Mouse (Mus musculus) lung, embryonic 15.5 days (tissue): ENCODE data around the gene Dohh. TPM values are rescaled to one million over a fixed set of nuclear protein-coding genes. Genes with fewer than 3 reads are reported as not detected.

Source experiments
- ATAC-seq: fragments of 200-750 bp; cut with Nextera tagmentation; 2 replicates; pipeline ENCODE4 v1.8.0; 2017; ENCODE audit warnings: moderate number of reproducible peaks, borderline replicate concordance; ENCODE audit not compliant: low FRiP score, low TSS enrichment; ENCODE audit errors: extremely low read depth
- H3K27ac ChIP-seq: fragments of 300-500 bp; sonication (generic); 2 replicates; pipeline ENCODE4 v1.5.1; 2015; ENCODE audit warnings: moderate library complexity, mild to moderate bottlenecking, inconsistent platforms
- H3K27me3 ChIP-seq: fragments of 300-500 bp; sonication (generic); 2 replicates; pipeline ENCODE4 v1.6.1; 2015; ENCODE audit warnings: inconsistent platforms
- H3K36me3 ChIP-seq: fragments of 300-500 bp; sonication (generic); 2 replicates; pipeline ENCODE4 v1.6.1; 2015; ENCODE audit warnings: inconsistent platforms
- H3K4me1 ChIP-seq: fragments of 300-500 bp; sonication (generic); 2 replicates; pipeline ENCODE4 v1.6.1; 2015; ENCODE audit warnings: inconsistent platforms
- H3K4me2 ChIP-seq: fragments of 300-500 bp; sonication (generic); 2 replicates; pipeline ENCODE4 v1.6.1; 2015; ENCODE audit warnings: inconsistent platforms, mild to moderate bottlenecking, moderate library complexity
- H3K4me3 ChIP-seq: fragments of 300-500 bp; sonication (generic); 2 replicates; pipeline ENCODE4 v1.5.1; 2015; ENCODE audit warnings: mild to moderate bottlenecking, inconsistent platforms
- H3K9ac ChIP-seq: fragments of 300-500 bp; sonication (generic); 2 replicates; pipeline ENCODE4 v1.6.1; 2015; ENCODE audit warnings: inconsistent platforms
- H3K9me3 ChIP-seq: fragments of 300-500 bp; sonication (generic); 2 replicates; pipeline ENCODE4 v1.6.1; 2016; ENCODE audit warnings: inconsistent platforms
- WGBS: fragments of 180-500 bp; shearing (Covaris S2); methylation state at CpG from one replicate; pipeline ENCODE4 v1.1.7; 2015; 5-methylcytosine and 5-hydroxymethylcytosine counted together
- polyA plus RNA-seq: library from polyadenylated mRNA; unstranded; fragments of >200 nt; fragmentation: Nextera tagmentation; extraction: Ambion mirVana; gene quantifications from 2 replicates; pipeline ENCODE4 v1.2.1, GENCODE M21; 2015

Gene Dohh
- polyA plus RNA-seq, 1 experiment from 2014 or later: 75.9 TPM

GRCm38 (mm10) chr10:81424246-81425051 is 40.2 kb downstream of the Dohh start:
- peaks cover 41% of the 10 kb centered on the region for H3K4me1 ChIP-seq
- H3K9me3 ChIP-seq: no peaks in the 10 kb centered on the region
- 0 out of 2 replicates have a peak, but pooled peaks cover 3% of the 10 kb centered on the region for H3K27me3 ChIP-seq
- ATAC-seq: peak; percentile 16; the same call in 1 of the 2 replicates
- H3K4me3 ChIP-seq: peak overlapping the region; percentile 74
- peak overlapping the region; percentile 78 for H3K27ac ChIP-seq
- WGBS: 6% methylated on average over 25 of the region's 25 CpGs
- peak overlapping the region; percentile 89 for H3K4me2 ChIP-seq
- peak overlapping the region; percentile 78 for H3K9ac ChIP-seq
- peaks cover 10% of the 10 kb centered on the region for H3K36me3 ChIP-seq

- H3K4me1 ChIP-seq: peaks cover 40% of the 10 kb centered on the region
- peak overlapping the region; percentile 74 for H3K4me3 ChIP-seq
- peak overlapping the region; percentile 89 for H3K4me2 ChIP-seq
- 0 out of 2 replicates have a peak, but pooled peaks cover 3% of the 10 kb centered on the region for H3K27me3 ChIP-seq
- WGBS: 33% methylated on average over 10 of the region's 10 CpGs
- no peaks in the 10 kb centered on the region for H3K9me3 ChIP-seq
- peak overlapping the region; percentile 78 for H3K27ac ChIP-seq
- H3K9ac ChIP-seq: peak overlapping the region; percentile 78
- ATAC-seq: no peak
- H3K36me3 ChIP-seq: peaks cover 3% of the 10 kb centered on the region
These were observed 41.1 kb downstream of the Dohh start for GRCm38 (mm10) chr10:81425236-81425850.

GRCm38 (mm10) chr10:81426081-81426671 is 41.9 kb downstream of the Dohh start:
- Histone ChIP-seq H3K9me3 (no peaks in the 10 kb centered on the region), H3K4me1 (peaks cover 39% of the 10 kb centered on the region), H3K27ac (peak overlapping the region; percentile 78), H3K4me3 (peak overlapping the region; percentile 74), H3K4me2 (peak overlapping the region; percentile 89), H3K9ac (peak overlapping the region; percentile 78), H3K27me3 (0 out of 2 replicates have a peak, but pooled peaks cover 3% of the 10 kb centered on the region), H3K36me3 (no peaks in the 10 kb centered on the region)
- WGBS: 2% methylated on average over 23 of the region's 33 CpGs
- ATAC-seq: no peak

GRCm38 (mm10) chr10:81426897-81427296 is 42.7 kb downstream of the Dohh start:
- 1% methylated on average over 38 of the region's 38 CpGs for WGBS
- peak overlapping the region; percentile 74 for H3K4me3 ChIP-seq
- peak overlapping the region; percentile 89 for H3K4me2 ChIP-seq
- H3K36me3 ChIP-seq: no peaks in the 10 kb centered on the region
- H3K27ac ChIP-seq: peak overlapping the region; percentile 78
- H3K27me3 ChIP-seq: 0 out of 2 replicates have a peak, but pooled peaks cover 3% of the 10 kb centered on the region
- no peaks in the 10 kb centered on the region for H3K9me3 ChIP-seq
- peak overlapping the region; percentile 78 for H3K9ac ChIP-seq
- H3K4me1 ChIP-seq: peaks cover 45% of the 10 kb centered on the region
- ATAC-seq: no peak

GRCm38 (mm10) chr10:81427327-81427726 is 43.1 kb downstream of the Dohh start:
- Histone ChIP-seq H3K9me3 (no peaks in the 10 kb centered on the region), H3K27ac (0 out of 2 replicates have a peak overlapping the region, but pooled peaks have one; percentile 78), H3K36me3 (no peaks in the 10 kb centered on the region), H3K9ac (peak overlapping the region; percentile 78; the same call in 1 of the 2 replicates), H3K27me3 (0 out of 2 replicates have a peak, but pooled peaks cover 3% of the 10 kb centered on the region), H3K4me3 (peak overlapping the region; percentile 74), H3K4me2 (peak overlapping the region; percentile 89), H3K4me1 (peaks cover 45% of the 10 kb centered on the region)
- 24% methylated on average over 3 of the region's 3 CpGs for whole genome bisulfite sequencing
- no peak for ATAC-seq

- 74% methylated on average over 8 of the region's 8 CpGs for WGBS
- Histone ChIP-seq H3K9me3 (no peaks in the 10 kb centered on the region), H3K27me3 (0 out of 2 replicates have a peak, but pooled peaks cover 3% of the 10 kb centered on the region), H3K4me1 (peaks cover 50% of the 10 kb centered on the region), H3K36me3 (no peaks in the 10 kb centered on the region), H3K4me3 (no peak overlapping the region), H3K27ac (no peak overlapping the region), H3K4me2 (no peak overlapping the region), H3K9ac (no peak overlapping the region)
- no peak for ATAC-seq
These were observed 43.7 kb downstream of the Dohh start for GRCm38 (mm10) chr10:81427804-81428506.

GRCm38 (mm10) chr10:81428507-81428870 is 44.3 kb downstream of the Dohh start:
- Histone ChIP-seq H3K27me3 (0 out of 2 replicates have a peak, but pooled peaks cover 3% of the 10 kb centered on the region), H3K4me1 (peaks cover 55% of the 10 kb centered on the region), H3K9me3 (no peaks in the 10 kb centered on the region), H3K9ac (no peak overlapping the region), H3K4me2 (no peak overlapping the region), H3K36me3 (no peaks in the 10 kb centered on the region), H3K27ac (no peak overlapping the region), H3K4me3 (no peak overlapping the region)
- 86% methylated on average over 7 of the region's 7 CpGs for WGBS
- no peak for ATAC-seq

DNA sequence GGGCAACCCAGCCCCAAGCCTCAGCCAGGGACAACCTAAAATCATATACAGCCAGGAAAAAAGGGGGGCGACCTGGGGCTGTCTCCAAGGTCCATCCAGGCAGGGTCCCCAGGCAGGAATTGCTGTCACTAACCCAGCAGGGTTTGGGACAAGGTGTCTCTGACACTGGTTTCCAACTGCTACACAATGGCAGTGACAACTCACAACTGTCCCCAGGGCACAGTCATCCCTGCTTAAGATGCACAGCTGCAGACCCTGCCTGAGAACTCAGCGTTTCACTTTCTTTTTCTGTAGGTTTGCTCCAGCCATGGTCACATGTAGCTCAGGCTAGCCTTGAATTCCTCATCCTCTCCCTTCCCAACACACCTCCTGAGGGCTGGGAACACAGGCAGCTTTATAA is 44.9 kb downstream of the Dohh start:
- Histone ChIP-seq H3K27ac (peak overlapping the region; percentile 97), H3K27me3 (0 out of 2 replicates have a peak, but pooled peaks cover 3% of the 10 kb centered on the region), H3K36me3 (no peaks in the 10 kb centered on the region), H3K4me1 (peaks cover 56% of the 10 kb centered on the region), H3K4me3 (peak overlapping the region; percentile 80), H3K9me3 (no peaks in the 10 kb centered on the region), H3K4me2 (peak overlapping the region; percentile 97), H3K9ac (no peak overlapping the region)
- 34% methylated on average over 2 of the region's 2 CpGs for WGBS
- no peak for ATAC-seq

DNA sequence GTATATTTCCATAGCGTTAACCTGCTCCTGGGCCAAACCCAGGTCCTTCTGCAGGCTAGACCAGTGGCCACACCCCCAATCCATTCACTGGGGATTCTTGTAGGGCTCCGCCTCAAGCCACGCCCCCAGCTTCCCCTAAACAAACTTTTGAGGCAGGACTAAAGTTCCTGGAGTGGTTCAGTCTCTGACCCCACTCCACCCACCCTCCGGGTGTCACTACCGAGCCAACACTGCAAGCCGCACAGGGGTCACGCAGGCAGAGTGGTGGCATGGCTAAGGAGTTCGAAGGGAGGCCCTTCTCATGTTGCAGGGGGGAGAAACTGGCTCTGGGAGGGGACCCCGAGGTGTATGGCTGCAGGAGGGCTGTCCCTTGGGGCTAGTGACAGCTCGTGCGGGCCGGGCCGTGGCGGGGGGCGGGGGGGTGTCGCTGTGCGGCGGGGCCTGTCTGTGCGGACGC is 45.4 kb downstream of the Dohh start:
- Histone ChIP-seq H3K9me3 (no peaks in the 10 kb centered on the region), H3K4me3 (peak overlapping the region; percentile 80), H3K27ac (peak overlapping the region; percentile 97), H3K4me2 (peak overlapping the region; percentile 97), H3K9ac (peak overlapping the region; percentile 77), H3K27me3 (0 out of 2 replicates have a peak, but pooled peaks cover 3% of the 10 kb centered on the region), H3K4me1 (peaks cover 56% of the 10 kb centered on the region), H3K36me3 (no peaks in the 10 kb centered on the region)
- WGBS: under 1% methylated on average over 20 of the region's 20 CpGs
- ATAC-seq: peak; percentile 29

DNA sequence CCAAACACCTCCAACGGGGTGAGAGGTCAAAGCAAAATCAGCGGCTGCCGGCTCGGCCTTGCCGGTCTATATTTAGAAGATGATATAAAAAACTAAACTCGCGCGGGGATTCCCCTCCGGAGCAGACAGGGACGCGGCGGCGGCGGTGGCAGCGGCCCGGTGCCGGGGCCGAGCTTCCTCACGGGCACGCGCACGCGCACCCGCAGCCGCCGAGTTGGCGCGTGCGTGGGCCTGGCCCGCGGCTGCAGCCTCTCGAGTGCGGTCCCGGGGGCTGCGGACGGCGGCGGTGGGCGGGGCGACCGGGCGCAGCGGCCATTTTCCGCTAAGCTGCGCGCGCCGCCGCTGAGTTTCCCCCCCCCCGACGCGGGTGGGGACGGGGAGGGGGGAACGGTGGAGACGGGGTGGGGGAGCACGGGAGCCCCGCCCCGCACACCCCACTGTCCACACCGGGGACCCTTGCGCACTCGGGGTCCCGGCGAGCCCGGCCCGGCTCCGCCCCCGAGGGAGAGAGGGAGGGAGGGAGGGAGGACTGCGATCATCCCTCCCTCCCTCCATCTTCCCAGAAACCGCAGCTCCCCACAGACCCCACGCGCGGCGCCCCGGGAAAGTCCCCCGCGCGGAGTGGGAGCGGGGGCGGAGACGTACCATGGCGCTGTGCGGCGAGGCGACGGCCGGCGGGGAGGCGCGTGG is 46.1 kb downstream of the Dohh start:
- H3K27ac ChIP-seq: peak overlapping the region; percentile 97
- no peaks in the 10 kb centered on the region for H3K36me3 ChIP-seq
- peak overlapping the region; percentile 80 for H3K4me3 ChIP-seq
- WGBS: 0% methylated on average over 53 of the region's 89 CpGs
- no peaks in the 10 kb centered on the region for H3K9me3 ChIP-seq
- H3K4me1 ChIP-seq: peaks cover 56% of the 10 kb centered on the region
- peak overlapping the region; percentile 77 for H3K9ac ChIP-seq
- H3K4me2 ChIP-seq: peak overlapping the region; percentile 97
- H3K27me3 ChIP-seq: 0 out of 2 replicates have a peak, but pooled peaks cover 3% of the 10 kb centered on the region
- ATAC-seq: peak; percentile 25
